8 mouse cellular contexts compared by ENCODE assay signal in genomic region chr11:22972746-22973526, GRCm38 (mm10). TPM values are rescaled to one million over a fixed set of nuclear protein-coding genes. Genes with fewer than 3 reads are reported as not detected.
DNase-seq lines count a peak whose midpoint lies in the region; ATAC-seq and TF ChIP-seq lines count a peak whose summit lies in the region.

No protein-coding gene starts in this region.

- peak overlapping the region; percentile 50 for H3K4me3 ChIP-seq in forebrain, embryonic 12.5 days (replicated peaks)
- peak overlapping the region; percentile 62 for H3K4me3 ChIP-seq in heart, postnatal 0 days (ENCODE audit: low read depth, low read length)
- H3K4me3 ChIP-seq in liver, postnatal 0 days (ENCODE audit: low read depth, low read length), result peak overlapping the region; percentile 60
- H3K4me3 ChIP-seq in neural tube, embryonic 13.5 days, result peak overlapping the region; percentile 60

- peaks cover 24% of the 10 kb centered on the region for H3K36me3 ChIP-seq in forebrain, embryonic 12.5 days (replicated peaks)
- H3K36me3 ChIP-seq in heart, postnatal 0 days (replicated peaks; ENCODE audit: control insufficient read depth, insufficient read depth, low read length), result peaks cover 14% of the 10 kb centered on the region; the same call in 1 of the 2 replicates
- peaks cover 13% of the 10 kb centered on the region for H3K36me3 ChIP-seq in liver, postnatal 0 days (replicated peaks; ENCODE audit: insufficient read depth, low read length)
- peaks cover 35% of the 10 kb centered on the region for H3K36me3 ChIP-seq in neural tube, embryonic 13.5 days

- ATAC-seq in cerebellum, adult (ENCODE audit: insufficient number of reproducible peaks, low FRiP score, low TSS enrichment), result peak; percentile 39
- ATAC-seq in forebrain, embryonic 12.5 days (ENCODE audit: low FRiP score), result peak; percentile 71
- ATAC-seq in heart, postnatal 0 days (ENCODE audit: insufficient read depth, low read depth), result peak; percentile 59
- peak; percentile 77 for ATAC-seq in liver, postnatal 0 days
- ATAC-seq in neural tube, embryonic 13.5 days (ENCODE audit: low read depth), result peak; percentile 69

- H3K27ac ChIP-seq in forebrain, embryonic 12.5 days, result peak overlapping the region; percentile 69; the same call in 1 of the 2 replicates
- H3K27ac ChIP-seq in heart, postnatal 0 days (ENCODE audit: low read depth), result peak overlapping the region; percentile 86
- H3K27ac ChIP-seq in liver, postnatal 0 days (ENCODE audit: low read depth), result peak overlapping the region; percentile 84
- H3K27ac ChIP-seq in neural tube, embryonic 13.5 days (replicated peaks), result peak overlapping the region; percentile 82

- no peaks in the 10 kb centered on the region for H3K27me3 ChIP-seq in forebrain, embryonic 12.5 days
- no peaks in the 10 kb centered on the region for H3K27me3 ChIP-seq in heart, postnatal 0 days (ENCODE audit: control insufficient read depth, insufficient read depth, low read length)
- H3K27me3 ChIP-seq in liver, postnatal 0 days (ENCODE audit: insufficient read depth, low read length), result no peaks in the 10 kb centered on the region
- H3K27me3 ChIP-seq in neural tube, embryonic 13.5 days, result no peaks in the 10 kb centered on the region

- no peak for TF ChIP-seq CTCF in heart, postnatal 0 days (IDR thresholded peaks at IDR 0.05; ENCODE audit: low read depth)
- no peak for TF ChIP-seq CTCF in liver, postnatal 0 days (IDR thresholded peaks at IDR 0.05; ENCODE audit: low read depth)

- peak; percentile 93 for DNase-seq in ES-CJ7 (ENCODE audit: low read depth, low spot score)
- peak; percentile 22 for DNase-seq in heart, postnatal 0 days (ENCODE audit: low spot score)
- peak; percentile 88 for DNase-seq in kidney, postnatal 36 days
- peak; percentile 87 for DNase-seq in liver, postnatal 0 days
- DNase-seq in telencephalon, adult 2 months (ENCODE audit: low read depth, low spot score), result peak; percentile 71

- no peak for TF ChIP-seq EP300 in heart, postnatal 0 days (IDR thresholded peaks at IDR 0.05; ENCODE audit: low read depth)
- TF ChIP-seq EP300 in liver, postnatal 0 days (IDR thresholded peaks at IDR 0.05; ENCODE audit: low read depth), result no peak

- H3K9me3 ChIP-seq in forebrain, embryonic 12.5 days, result peaks cover 26% of the 10 kb centered on the region
- peaks cover under 1% of the 10 kb centered on the region; the same call in 1 of the 2 replicates for H3K9me3 ChIP-seq in heart, postnatal 0 days (replicated peaks; ENCODE audit: control insufficient read depth, low read length)
- H3K9me3 ChIP-seq in liver, postnatal 0 days (ENCODE audit: low read length), result no peaks in the 10 kb centered on the region; the same call in 1 of the 2 replicates
- peaks cover 33% of the 10 kb centered on the region for H3K9me3 ChIP-seq in neural tube, embryonic 13.5 days

- peaks cover 26% of the 10 kb centered on the region for H3K4me1 ChIP-seq in forebrain, embryonic 12.5 days
- H3K4me1 ChIP-seq in heart, postnatal 0 days (ENCODE audit: control insufficient read depth, insufficient read depth), result peaks cover 10% of the 10 kb centered on the region; the same call in 1 of the 2 replicates
- H3K4me1 ChIP-seq in liver, postnatal 0 days (ENCODE audit: insufficient read depth), result peaks cover 12% of the 10 kb centered on the region
- H3K4me1 ChIP-seq in neural tube, embryonic 13.5 days (replicated peaks), result peaks cover 39% of the 10 kb centered on the region

- H3K4me2 ChIP-seq in forebrain, embryonic 12.5 days, result peak overlapping the region; percentile 65
- H3K4me2 ChIP-seq in heart, postnatal 0 days (ENCODE audit: low read depth, low read length), result peak overlapping the region; percentile 75
- H3K4me2 ChIP-seq in liver, postnatal 0 days (ENCODE audit: low read depth, low read length), result peak overlapping the region; percentile 74
- H3K4me2 ChIP-seq in neural tube, embryonic 13.5 days, result peak overlapping the region; percentile 72

- WGBS in forebrain, embryonic 12.5 days, result 47% methylated on average over 41 of the region's 46 CpGs
- WGBS in heart, postnatal 0 days, result 51% methylated on average over 44 of the region's 46 CpGs
- 50% methylated on average over 44 of the region's 46 CpGs for whole genome bisulfite sequencing in liver, postnatal 0 days (ENCODE audit: insufficient replicate concordance)
- 48% methylated on average over 43 of the region's 46 CpGs for WGBS in neural tube, embryonic 13.5 days

- H3K9ac ChIP-seq in forebrain, embryonic 12.5 days, result peak overlapping the region; percentile 59
- H3K9ac ChIP-seq in heart, postnatal 0 days (replicated peaks; ENCODE audit: low read depth, low read length), result peak overlapping the region; percentile 67
- peak overlapping the region; percentile 68 for H3K9ac ChIP-seq in liver, postnatal 0 days (replicated peaks)
- H3K9ac ChIP-seq in neural tube, embryonic 13.5 days, result peak overlapping the region; percentile 73

RNA-seq across cellular contexts. Expression of gene Zrsr1, which starts 1.1 kb away (rescaled TPM):
- 4.2 and 5.4 TPM in 2 replicates for polyA plus RNA-seq in forebrain, embryonic 12.5 days (2016; fragmentation: Nextera tagmentation; extraction: Ambion mirVana)
- total RNA-seq in heart, postnatal 0 days (2014; rRNA removed; ENCODE audit: low replicate concordance), result 1.4 and 2.0 TPM in 2 replicates
- polyA plus RNA-seq in heart, postnatal 0 days (2015; fragmentation: Nextera tagmentation; extraction: Ambion mirVana), result 2.0 and 2.2 TPM in 2 replicates
- polyA plus RNA-seq in liver, postnatal 0 days (2015; fragmentation: Nextera tagmentation; extraction: Ambion mirVana), result 1.5 and 2.2 TPM in 2 replicates
- polyA plus RNA-seq in neural tube, embryonic 13.5 days (2015; fragmentation: Nextera tagmentation; extraction: Ambion mirVana), result 8.9 and 9.4 TPM in 2 replicates

RNA-seq across cellular contexts. Expression of gene Gm28048, which starts 9.0 kb away (rescaled TPM):
- 4.7 and 5.1 TPM in 2 replicates for polyA plus RNA-seq in forebrain, embryonic 12.5 days (2016; fragmentation: Nextera tagmentation; extraction: Ambion mirVana)
- total RNA-seq in heart, postnatal 0 days (2014; rRNA removed; ENCODE audit: low replicate concordance), result not detected in 2 replicates
- 6.8 and 8.0 TPM in 2 replicates for polyA plus RNA-seq in heart, postnatal 0 days (2015; fragmentation: Nextera tagmentation; extraction: Ambion mirVana)
- polyA plus RNA-seq in liver, postnatal 0 days (2015; fragmentation: Nextera tagmentation; extraction: Ambion mirVana), result 11.7 and 13.0 TPM in 2 replicates
- 6.7 and 7.4 TPM in 2 replicates for polyA plus RNA-seq in neural tube, embryonic 13.5 days (2015; fragmentation: Nextera tagmentation; extraction: Ambion mirVana)

RNA-seq across cellular contexts. Expression of gene Commd1, which starts 9.2 kb away (rescaled TPM):
- 313 and 317 TPM in 2 replicates for polyA plus RNA-seq in forebrain, embryonic 12.5 days (2016; fragmentation: Nextera tagmentation; extraction: Ambion mirVana)
- 28.8 and 43.5 TPM in 2 replicates for total RNA-seq in heart, postnatal 0 days (2014; rRNA removed; ENCODE audit: low replicate concordance)
- 376 TPM in 2 replicates for polyA plus RNA-seq in heart, postnatal 0 days (2015; fragmentation: Nextera tagmentation; extraction: Ambion mirVana)
- 157 and 160 TPM in 2 replicates for polyA plus RNA-seq in liver, postnatal 0 days (2015; fragmentation: Nextera tagmentation; extraction: Ambion mirVana)
- polyA plus RNA-seq in neural tube, embryonic 13.5 days (2015; fragmentation: Nextera tagmentation; extraction: Ambion mirVana), result 302 and 308 TPM in 2 replicates

RNA-seq across cellular contexts. Expression of gene Cct4, which starts 17.4 kb away (rescaled TPM):
- 352 and 361 TPM in 2 replicates for polyA plus RNA-seq in forebrain, embryonic 12.5 days (2016; fragmentation: Nextera tagmentation; extraction: Ambion mirVana)
- total RNA-seq in heart, postnatal 0 days (2014; rRNA removed; ENCODE audit: low replicate concordance), result 135 and 153 TPM in 2 replicates
- 154 and 160 TPM in 2 replicates for polyA plus RNA-seq in heart, postnatal 0 days (2015; fragmentation: Nextera tagmentation; extraction: Ambion mirVana)
- polyA plus RNA-seq in liver, postnatal 0 days (2015; fragmentation: Nextera tagmentation; extraction: Ambion mirVana), result 84.3 and 86.6 TPM in 2 replicates
- 306 and 322 TPM in 2 replicates for polyA plus RNA-seq in neural tube, embryonic 13.5 days (2015; fragmentation: Nextera tagmentation; extraction: Ambion mirVana)

RNA-seq across cellular contexts. Expression of gene Fam161a, which starts 34.4 kb away (rescaled TPM):
- 2.8 and 3.2 TPM in 2 replicates for polyA plus RNA-seq in forebrain, embryonic 12.5 days (2016; fragmentation: Nextera tagmentation; extraction: Ambion mirVana)
- total RNA-seq in heart, postnatal 0 days (2014; rRNA removed; ENCODE audit: low replicate concordance), result 0.34 and 11.4 TPM in 2 replicates
- 1.3 and 1.9 TPM in 2 replicates for polyA plus RNA-seq in heart, postnatal 0 days (2015; fragmentation: Nextera tagmentation; extraction: Ambion mirVana)
- polyA plus RNA-seq in liver, postnatal 0 days (2015; fragmentation: Nextera tagmentation; extraction: Ambion mirVana), result 1.5 and 1.6 TPM in 2 replicates
- polyA plus RNA-seq in neural tube, embryonic 13.5 days (2015; fragmentation: Nextera tagmentation; extraction: Ambion mirVana), result 4.1 and 4.9 TPM in 2 replicates

Comparison
In these comparisons a context has a peak if more than half of its experiments do, and no peak if none do; other contexts are left out.
1. Peak in every context shown above with its lines: DNase-seq, ATAC-seq, H3K4me3 ChIP-seq and H3K27ac ChIP-seq.
2. DNase-seq: peak in every context shown above with its lines; median percentile 93 in ES-CJ7; 88 in kidney, postnatal 36 days; 87 in liver, postnatal 0 days; 71 in telencephalon, adult 2 months; 22 in heart, postnatal 0 days.